Mouse (Mus musculus): ENCODE measurements around the gene Hp1bp3. TPM values are rescaled to one million over a fixed set of nuclear protein-coding genes. Genes with fewer than 3 reads are reported as not detected.

Hp1bp3 gene
- 206 TPM for total RNA-seq (2023)

GRCm38 (mm10) chr4:138216200-138216890 is at the start of gene Hp1bp3:
Gene Hp1bp3, plus strand, starts transcription at chr4:138216296.

GRCm38 (mm10) chr4:138250088-138250960 is 34.2 kb downstream of the Hp1bp3 start, which contains the start of the genes Sh2d5 and Kif17:
Gene Sh2d5, plus strand, starts transcription at chr4:138250403.
Gene Kif17, plus strand, starts transcription at chr4:138250435.

Other genes starting within 250 kb of the Hp1bp3 start
- gene Eif4g3, start 223.3 kb upstream of the Hp1bp3 start, total RNA-seq (2023) = 130 TPM
- gene Sh2d5, start 34.1 kb downstream of the Hp1bp3 start, total RNA-seq (2023) = 0.46 TPM
- gene Kif17, start 34.1 kb downstream of the Hp1bp3 start, total RNA-seq (2023) = not detected
- 64.9 TPM for gene Ddost, start 88.4 kb downstream of the Hp1bp3 start, total RNA-seq (2023)
- 43.4 TPM for gene Pink1, start 110.0 kb downstream of the Hp1bp3 start, total RNA-seq (2023)
- gene Cda, start 151.7 kb downstream of the Hp1bp3 start, total RNA-seq (2023) = not detected
- gene Fam43b, start 180.2 kb downstream of the Hp1bp3 start, total RNA-seq (2023) = not detected
- 33.8 TPM for gene Mul1, start 218.4 kb downstream of the Hp1bp3 start, total RNA-seq (2023)
- gene Camk2n1, start 238.0 kb downstream of the Hp1bp3 start, total RNA-seq (2023) = 1.2 TPM

Data from CD8-positive naive resting alpha-beta T cell, adult 57 days (primary cell).